Mouse (Mus musculus) lung, adult 2 months (tissue): Measurements from ENCODE around the gene Col4a2. TPM values are rescaled to one million over a fixed set of nuclear protein-coding genes. Genes with fewer than 3 reads are reported as not detected.

Experiments
- DNase-seq: peaks from one replicate; pipeline ENCODE4 v3.0.0; 2022
- H3K4me1 ChIP-seq: fragments of 200-500 bp; 2 replicates; pipeline ENCODE4 v1.6.1; 2011; ENCODE audit warnings: low read length; ENCODE audit not compliant: control insufficient read depth, insufficient read depth
- H3K4me3 ChIP-seq: fragments of 200-500 bp; replicated peaks from 2 replicates; pipeline ENCODE3; 2011; ENCODE audit warnings: low read depth, mild to moderate bottlenecking, control low read depth, low read length; ENCODE audit errors: extremely low read depth
- CTCF ChIP-seq: fragments of 200-500 bp; IDR thresholded peaks from 2 replicates; pipeline ENCODE4 v1.5.1; 2011; ENCODE audit warnings: mild to moderate bottlenecking, low read length, control low read depth; ENCODE audit not compliant: insufficient read depth
- POLR2A ChIP-seq: fragments of 200-500 bp; IDR thresholded peaks from 2 replicates; pipeline ENCODE4 v1.6.1; 2011; ENCODE audit warnings: low read depth, mild to moderate bottlenecking, control low read depth, low read length, borderline replicate concordance; ENCODE audit errors: extremely low read depth
- WGBS: fragments of 180-500 bp; shearing (Covaris S2); methylation state at CpG from one replicate; pipeline ENCODE4 v1.1.7; 2018; 5-methylcytosine and 5-hydroxymethylcytosine counted together
- polyA plus RNA-seq: library from polyadenylated mRNA; depleted of rRNA; stranded (reverse); fragments of >200 nt; gene quantifications from 2 replicates; pipeline ENCODE4 v1.2.3, GENCODE M21; 2012

Col4a2 gene
- polyA plus RNA-seq, 1 experiment = 237 TPM

GRCm38 (mm10) chr8:11319405-11319804, 6.8 kb downstream of the Col4a2 start:
- no peak overlapping the region for H3K4me3 ChIP-seq
- DNase-seq = no peak
- peaks cover 38% of the 10 kb centered on the region for H3K4me1 ChIP-seq
- TF ChIP-seq POLR2A (no peak), CTCF (no peak)
- 82% methylated on average over 11 of the region's 11 CpGs for WGBS

- no peak overlapping the region for H3K4me3 ChIP-seq
- TF ChIP-seq CTCF (no peak), POLR2A (no peak)
- WGBS = 52% methylated on average over 7 of the region's 7 CpGs
- peaks cover 30% of the 10 kb centered on the region for H3K4me1 ChIP-seq
- no peak for DNase-seq
These were observed 9.2 kb downstream of the Col4a2 start for GRCm38 (mm10) chr8:11321841-11322240.

GRCm38 (mm10) chr8:11322724-11323585, 10.3 kb downstream of the Col4a2 start:
- H3K4me3 ChIP-seq = no peak overlapping the region
- peaks cover 38% of the 10 kb centered on the region for H3K4me1 ChIP-seq
- 34% methylated on average over 5 of the region's 5 CpGs for WGBS
- TF ChIP-seq POLR2A (no peak), CTCF (no peak)
- no peak for DNase-seq

- TF ChIP-seq POLR2A = no peak
- no peak for TF ChIP-seq CTCF
- H3K4me1 ChIP-seq = peaks cover 44% of the 10 kb centered on the region
These were observed 11.1 kb downstream of the Col4a2 start for GRCm38 (mm10) chr8:11323681-11324080.

GRCm38 (mm10) chr8:11324801-11325395, 12.3 kb downstream of the Col4a2 start:
- Histone ChIP-seq H3K4me3 (no peak overlapping the region), H3K4me1 (peaks cover 46% of the 10 kb centered on the region)
- 50% methylated on average over 6 of the region's 6 CpGs for WGBS
- DNase-seq = no peak
- no peak for TF ChIP-seq POLR2A
- TF ChIP-seq CTCF = no peak

More at GRCm38 (mm10) chr8:11323681-11324080, 11.1 kb downstream of the Col4a2 start:
- H3K4me3 ChIP-seq = no peak overlapping the region
- WGBS = 24% methylated on average over 1 of the region's 1 CpGs
- no peak for DNase-seq

GRCm38 (mm10) chr8:11327298-11327697, 14.7 kb downstream of the Col4a2 start:
- 32% methylated on average over 4 of the region's 4 CpGs for WGBS
- no peak for DNase-seq
- Histone ChIP-seq H3K4me3 (no peak overlapping the region), H3K4me1 (peaks cover 54% of the 10 kb centered on the region)
- TF ChIP-seq CTCF (no peak), POLR2A (no peak)

- H3K4me3 ChIP-seq = no peak overlapping the region
- no peak for TF ChIP-seq CTCF
- no peak for TF ChIP-seq POLR2A
- no peak for DNase-seq
- WGBS = 35% methylated on average over 5 of the region's 5 CpGs
- H3K4me1 ChIP-seq = peaks cover 49% of the 10 kb centered on the region
These were observed 15.3 kb downstream of the Col4a2 start for GRCm38 (mm10) chr8:11327722-11328417.

DNA sequence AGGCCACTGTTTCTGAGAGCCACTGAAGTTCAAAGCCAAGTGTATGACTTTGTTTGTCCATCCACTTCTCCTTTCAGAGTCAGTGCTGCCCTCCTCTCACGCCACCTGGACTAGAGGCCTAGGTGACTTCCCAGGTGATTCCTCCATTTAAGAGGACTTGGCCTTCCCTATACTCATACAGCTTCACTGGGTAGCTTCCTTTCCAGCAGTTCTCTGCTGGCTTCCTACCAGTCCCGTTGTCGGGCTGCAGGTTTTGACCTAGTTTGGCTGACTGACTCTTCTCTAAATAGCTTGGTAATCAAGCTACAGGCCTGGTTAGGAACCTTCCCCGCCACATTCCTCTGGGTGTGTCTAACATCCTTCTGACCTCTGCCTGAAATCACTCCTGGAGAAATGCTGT, 19.0 kb downstream of the Col4a2 start:
- TF ChIP-seq POLR2A (no peak), CTCF (no peak)
- 25% methylated on average over 4 of the region's 4 CpGs for WGBS
- DNase-seq = peak; percentile 49
- Histone ChIP-seq H3K4me1 (peaks cover 55% of the 10 kb centered on the region), H3K4me3 (no peak overlapping the region)

GRCm38 (mm10) chr8:11333746-11334145, 21.1 kb downstream of the Col4a2 start:
- WGBS = 48% methylated on average over 6 of the region's 6 CpGs
- no peak for TF ChIP-seq CTCF
- no peak for TF ChIP-seq POLR2A
- no peak for DNase-seq
- Histone ChIP-seq H3K4me3 (no peak overlapping the region), H3K4me1 (peaks cover 48% of the 10 kb centered on the region)
